In genomic region chr5:103762850-103763254, GRCm38 (mm10) we compare ENCODE assay signal across 16 mouse cellular contexts.
A peak's percentile ranks its signal among the peaks of the same experiment; 100 is the strongest.
DNase-seq lines count a peak whose midpoint lies in the region; ATAC-seq and TF ChIP-seq lines count a peak whose summit lies in the region.
"Had no signal": no experiment of that assay in that cellular context is flagged by ENCODE, and none has a peak within 500 bp of the region (broad histone marks: within the 10 kb centered on the region; RNA-seq: fewer than 3 reads in every experiment).

No protein-coding gene starts in this region.

- peak overlapping the region; percentile 41; the same call in 1 of the 2 replicates for H3K9ac ChIP-seq in CH12.LX (ENCODE audit: insufficient read depth, low read depth)
- H3K9ac ChIP-seq: hindbrain, embryonic 12.5 days; midbrain, embryonic 12.5 days; neural tube, embryonic 15.5 days had no signal

- H3K9me3 ChIP-seq in CH12.LX (replicated peaks; ENCODE audit: low read length) = peaks cover 11% of the 10 kb centered on the region
- H3K9me3 ChIP-seq: neural tube, embryonic 15.5 days had no signal

- no peak for TF ChIP-seq POLR2A in CH12.LX (IDR thresholded peaks at IDR 0.05; ENCODE audit: low read depth, low read length)

- dilution Hi-C loops in CH12.LX (cut with MboI; ENCODE audit: extremely low pct_ligation_motif_present, extremely low pct_unique_long_range_greater_than_20kb, low sequenced_read_pairs) = no loop called here

- no peak overlapping the region for H3K4me3 ChIP-seq in gastrocnemius, adult 2 months
- H3K4me3 ChIP-seq in CH12.LX (replicated peaks in 1 of 3; ENCODE audit: low read depth in 2 of 3, low read length in 2 of 3, poor library complexity in 1 of 3) = peak overlapping the region in 1 of 3 experiments; percentile 12
- H3K4me3 ChIP-seq: hindbrain, embryonic 12.5 days; midbrain, embryonic 12.5 days; neural tube, embryonic 15.5 days had no signal

- peak overlapping the region; percentile 73 for H3K4me2 ChIP-seq in CH12.LX (ENCODE audit: insufficient read depth, low read depth, poor library complexity, severe bottlenecking)
- H3K4me2 ChIP-seq: hindbrain, embryonic 12.5 days; midbrain, embryonic 12.5 days; neural tube, embryonic 15.5 days had no signal

- H3K4me1 ChIP-seq in CH12.LX (ENCODE audit: control insufficient read depth in 1 of 2, insufficient read depth in 2 of 2) = peaks cover 18 to 73% of the 10 kb centered on the region in 2 experiments

- H3K36me3 ChIP-seq in CH12.LX (replicated peaks in 1 of 2; ENCODE audit: control insufficient read depth in 1 of 2, insufficient read depth in 1 of 2, low read length in 1 of 2) = peaks cover 24 to 60% of the 10 kb centered on the region in 2 experiments
- H3K36me3 ChIP-seq: midbrain, embryonic 12.5 days; neural tube, embryonic 15.5 days had no signal

- no peak for TF ChIP-seq EP300 in CH12.LX (IDR thresholded peaks at IDR 0.05; ENCODE audit: low read length)

- intact Hi-C loops in gastrocnemius, adult 2 months (cut with DNase I) = no loop called here
- intact Hi-C loops in gastrocnemius, postnatal 36 days (cut with DNase I) = no loop called here

- no peak for DNase-seq in gastrocnemius, adult 2 months
- no peak for DNase-seq in gastrocnemius, postnatal 10 days
- DNase-seq in CH12.LX (ENCODE audit: extremely low read depth) = no peak
- DNase-seq in ovary, postnatal 10 days (ENCODE audit: low spot score) = no peak
- no peak for DNase-seq in c-Kit-positive CD71-positive TER-119-positive erythroid progenitor cells, embryonic 14.5 days (ENCODE audit: low spot score)
- DNase-seq in gastrocnemius, postnatal 36 days = no peak
- DNase-seq: adrenal gland, postnatal 14 days; cerebellum, adult 9-10 months; kidney, adult 9 months; layer of hippocampus, adult 9-11 months had no signal

- TF ChIP-seq CTCF in gastrocnemius, adult 2 months (IDR thresholded peaks at IDR 0.05) = no peak
- TF ChIP-seq CTCF in CH12.LX (conservative IDR thresholded peaks at IDR 0.05 in 1 of 2, IDR thresholded peaks at IDR 0.05 in 1 of 2; ENCODE audit: low read depth in 2 of 2, low read length in 2 of 2) = no peak

- TF ChIP-seq RAD21 in CH12.LX (IDR thresholded peaks at IDR 0.05; ENCODE audit: low read depth, low read length) = no peak

- H3K27ac ChIP-seq in gastrocnemius, adult 2 months = peak overlapping the region; percentile 57
- H3K27ac ChIP-seq in CH12.LX (ENCODE audit: insufficient read depth, low read depth) = peak overlapping the region; percentile 50
- H3K27ac ChIP-seq: hindbrain, embryonic 12.5 days; midbrain, embryonic 12.5 days; neural tube, embryonic 15.5 days; stomach, postnatal 0 days had no signal

- in situ Hi-C loops in CH12.LX (cut with MboI; ENCODE audit: low pct_ligation_motif_present, low pct_unique_long_range_greater_than_20kb, low sequenced_read_pairs) = no loop called here

- no peaks in the 10 kb centered on the region for H3K27me3 ChIP-seq in CH12.LX (replicated peaks)
- H3K27me3 ChIP-seq: hindbrain, embryonic 12.5 days; neural tube, embryonic 15.5 days had no signal

- peak; percentile 34 to 42; a peak in 3 of 4 replicates for ATAC-seq in hematopoietic stem cell, adult 5-6 weeks (replicated peaks in 1 of 2; ENCODE audit: insufficient read depth in 1 of 2, low FRiP score in 2 of 2, low TSS enrichment in 1 of 2, low read depth in 1 of 2, poor library complexity in 2 of 2, severe bottlenecking in 2 of 2)
- ATAC-seq in megakaryocyte progenitor cell, adult 5-6 weeks (replicated peaks; ENCODE audit: poor library complexity) = peak; percentile 17

- peaks cover 99% of the 10 kb centered on the region for H3K79me2 ChIP-seq in CH12.LX (replicated peaks; ENCODE audit: control insufficient read depth, extremely low read depth, insufficient read depth, poor library complexity, severe bottlenecking)

TF ChIP-seq in CH12.LX, 34 proteins besides CTCF, POLR2A, EP300 and RAD21:
- TF ChIP-seq ETS1 (conservative IDR thresholded peaks at IDR 0.05; ENCODE audit: low read depth, low read length) = no peak
- no peak for TF ChIP-seq SIN3A (IDR thresholded peaks at IDR 0.05; ENCODE audit: low read length)
- TF ChIP-seq JUND (conservative IDR thresholded peaks at IDR 0.05; ENCODE audit: low read depth, low read length) = no peak
- TF ChIP-seq SMC3 (IDR thresholded peaks at IDR 0.05; ENCODE audit: low read depth, low read length) = no peak
- no peak for TF ChIP-seq NELFE (IDR thresholded peaks at IDR 0.05; ENCODE audit: low read depth, low read length)
- TF ChIP-seq POLR2AphosphoS2 (IDR thresholded peaks at IDR 0.05; ENCODE audit: low read depth, low read length) = no peak
- TF ChIP-seq ZKSCAN1 (IDR thresholded peaks at IDR 0.05; ENCODE audit: borderline replicate concordance, low read depth, low read length) = no peak
- TF ChIP-seq ZC3H11A (IDR thresholded peaks at IDR 0.05; ENCODE audit: low read depth, low read length) = no peak
- TF ChIP-seq PAX5 (IDR thresholded peaks at IDR 0.05; ENCODE audit: low read length) = no peak
- no peak for TF ChIP-seq HCFC1 (IDR thresholded peaks at IDR 0.05; ENCODE audit: low read depth, low read length)
- no peak for TF ChIP-seq IRF4 (IDR thresholded peaks at IDR 0.05; ENCODE audit: low read depth, low read length)
